Mouse (Mus musculus): ENCODE results near the gene Tmem50b. TPM values are rescaled to one million over a fixed set of nuclear protein-coding genes. Genes with fewer than 3 reads are reported as not detected.

The Tmem50b gene
- total RNA-seq, 2 experiments from 2014 or later = 33.8 to 38.3 TPM

DNA sequence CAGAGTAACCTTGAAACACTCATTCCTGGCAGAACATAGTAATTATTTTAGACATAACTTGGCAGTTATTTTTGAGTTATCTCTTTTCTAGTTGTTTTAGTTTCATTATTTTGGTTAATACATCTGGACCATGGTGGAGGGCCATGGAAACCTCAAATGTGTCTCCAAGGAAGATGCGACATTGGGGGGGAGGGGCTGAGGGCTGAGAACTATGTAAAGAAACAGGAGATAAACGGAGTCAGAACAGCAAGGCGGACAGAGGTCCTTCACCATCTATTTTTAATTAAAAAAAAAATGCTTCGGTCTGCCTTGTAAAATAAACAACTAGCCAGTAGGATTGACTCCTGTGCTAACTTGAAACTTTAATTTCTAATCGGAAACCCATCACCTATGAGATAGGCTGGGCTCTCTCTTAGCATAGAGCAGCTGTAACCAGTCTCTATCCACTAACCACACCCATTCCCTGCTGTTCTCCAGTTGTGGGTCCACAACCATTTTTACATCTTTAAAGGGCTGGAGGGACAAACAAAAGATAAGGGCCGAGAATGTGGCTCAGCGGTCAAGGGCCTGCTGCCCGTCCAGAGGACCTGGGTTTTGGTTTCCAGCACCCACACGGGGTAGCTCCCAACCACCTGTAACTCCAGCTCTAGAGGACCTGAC, 32.2 kb downstream of the Tmem50b start:
- DNase-seq = no peak

DNA sequence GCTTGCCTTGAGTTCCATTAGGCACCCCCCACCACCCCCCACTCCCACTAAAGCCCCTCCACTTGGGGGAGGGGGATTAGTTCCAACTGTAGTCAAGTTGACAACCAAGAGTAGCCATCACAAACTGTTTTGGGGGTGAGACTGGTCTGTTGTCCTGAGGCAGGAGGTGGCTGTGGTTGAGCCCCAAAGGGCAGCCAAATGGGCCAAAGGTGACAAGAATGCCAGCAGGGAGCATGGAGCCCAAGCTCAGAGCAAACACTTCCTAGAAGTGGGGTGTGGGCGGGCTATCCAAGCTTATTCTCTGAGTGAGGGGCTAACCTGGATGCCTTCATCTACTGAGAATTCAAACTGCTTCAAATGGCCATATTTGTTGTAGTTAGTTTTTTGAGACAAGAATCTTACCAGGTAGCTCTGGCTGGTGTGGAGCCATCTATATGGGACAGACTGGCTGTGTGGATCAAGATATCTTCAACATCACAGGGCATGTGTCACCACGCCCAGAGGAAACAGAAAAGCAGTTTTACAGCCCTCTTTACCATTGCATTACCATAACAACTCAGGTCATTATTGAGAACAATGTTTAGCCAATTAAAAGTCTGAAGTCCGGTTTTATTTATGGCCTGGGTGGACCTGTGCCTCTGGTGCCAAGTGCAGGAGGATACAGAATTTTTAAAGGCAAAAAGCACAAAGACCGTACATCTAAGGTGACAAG, 32.9 kb downstream of the Tmem50b start:
- DNase-seq = peak; percentile 42

DNA sequence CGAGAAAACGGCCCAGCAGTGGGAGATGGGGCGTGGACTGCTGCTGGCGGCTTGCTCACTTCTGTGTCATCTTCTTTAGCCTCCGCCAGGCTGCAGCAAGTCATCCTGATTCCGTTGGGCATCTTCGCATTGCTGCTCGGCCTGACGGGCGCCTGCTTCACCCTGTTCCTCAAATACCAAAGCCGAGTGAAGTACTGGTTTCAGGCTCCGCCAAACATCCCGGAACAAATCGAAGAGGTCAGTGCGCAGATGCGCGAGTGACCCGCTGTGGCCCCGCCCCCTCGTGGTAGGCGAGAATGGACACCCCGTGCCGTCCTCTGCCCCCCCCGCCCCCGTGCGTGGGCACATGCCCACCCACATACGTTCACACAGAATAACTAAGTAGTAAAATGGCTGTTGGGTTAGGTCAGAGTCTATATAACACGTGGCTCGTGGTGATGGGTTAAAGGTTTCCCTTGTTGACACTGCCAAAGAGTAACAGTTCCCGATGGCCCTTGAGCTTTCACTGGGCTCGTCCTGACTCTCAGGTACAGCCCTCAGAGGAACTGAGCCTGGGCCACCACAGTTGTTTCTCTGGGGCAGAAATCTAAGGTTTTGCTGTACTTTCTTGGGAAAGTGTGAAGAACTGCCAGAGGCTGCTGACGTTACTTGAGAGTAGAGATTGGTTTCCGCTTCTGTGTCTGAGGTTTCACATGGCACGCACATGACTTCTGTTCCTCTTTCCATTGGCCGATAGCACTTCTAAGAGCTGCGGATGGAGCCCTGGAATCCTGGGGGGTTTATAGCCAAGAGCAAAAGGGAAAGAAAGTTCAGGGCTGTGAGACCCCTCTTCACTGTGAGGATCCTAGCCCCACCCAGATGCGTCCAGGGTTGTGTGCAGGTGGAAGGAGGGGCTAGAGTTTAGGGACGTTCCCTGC, 35.8 kb downstream of the Tmem50b start:
- no peak for DNase-seq

DNA sequence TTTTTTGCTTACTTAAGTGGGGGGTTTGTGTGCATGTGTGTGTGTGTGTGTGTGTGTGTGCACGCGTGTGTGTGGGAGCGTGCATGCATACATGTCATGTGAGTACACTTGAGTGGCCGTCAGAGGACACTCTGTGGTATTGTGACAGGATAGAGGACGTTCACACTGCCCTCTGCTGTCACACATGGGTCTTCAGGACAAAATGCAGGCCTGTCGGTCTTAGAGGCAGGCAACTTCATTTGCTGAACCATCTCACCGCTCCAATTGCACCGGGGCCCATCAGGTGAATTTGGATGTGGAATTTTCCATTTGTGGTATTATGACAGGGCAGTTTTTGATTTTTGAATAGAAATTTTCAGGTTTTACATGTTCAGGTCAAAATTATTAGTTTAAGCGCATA, 36.5 kb downstream of the Tmem50b start:
- peak; percentile 54 for DNase-seq

DNA sequence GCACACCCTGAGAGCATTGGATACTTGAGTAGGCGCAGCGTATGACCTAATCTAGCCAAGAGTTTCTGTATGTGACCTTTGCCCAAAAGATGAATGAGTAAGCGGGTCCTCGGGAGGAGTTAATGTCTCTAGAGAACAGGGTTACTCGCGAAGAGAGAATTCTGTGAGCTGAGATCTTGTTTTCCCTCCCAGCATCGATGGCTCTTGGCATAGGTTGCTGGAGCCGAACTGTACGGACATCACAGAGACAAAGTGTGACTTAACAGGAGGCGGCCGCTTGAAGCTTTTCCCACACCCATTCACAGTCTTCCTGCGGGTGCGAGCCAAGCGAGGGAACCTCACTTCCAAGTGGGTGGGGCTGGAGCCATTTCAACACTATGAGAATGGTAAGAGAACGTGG, 39.9 kb downstream of the Tmem50b start:
- DNase-seq = peak; percentile 61

DNA sequence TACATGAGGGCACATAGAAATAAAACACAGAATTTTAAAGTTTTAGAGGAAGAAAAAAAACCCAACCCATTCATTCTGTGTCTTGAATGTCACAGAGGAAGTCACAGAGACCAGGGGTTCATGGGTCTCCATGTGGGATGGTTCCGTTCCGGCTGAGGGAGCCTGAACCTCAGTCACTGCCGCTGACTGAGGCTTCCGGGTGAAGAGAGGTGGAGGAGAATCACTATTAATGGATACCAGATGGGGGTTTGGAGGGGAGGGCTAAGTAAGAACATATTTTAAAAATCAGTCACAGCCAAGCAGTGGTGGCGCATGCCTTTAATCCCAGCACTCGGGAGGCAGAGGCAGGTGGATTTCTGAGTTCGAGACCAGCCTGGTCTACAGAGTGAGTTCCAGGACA, 40.4 kb downstream of the Tmem50b start:
- DNase-seq = no peak

DNA sequence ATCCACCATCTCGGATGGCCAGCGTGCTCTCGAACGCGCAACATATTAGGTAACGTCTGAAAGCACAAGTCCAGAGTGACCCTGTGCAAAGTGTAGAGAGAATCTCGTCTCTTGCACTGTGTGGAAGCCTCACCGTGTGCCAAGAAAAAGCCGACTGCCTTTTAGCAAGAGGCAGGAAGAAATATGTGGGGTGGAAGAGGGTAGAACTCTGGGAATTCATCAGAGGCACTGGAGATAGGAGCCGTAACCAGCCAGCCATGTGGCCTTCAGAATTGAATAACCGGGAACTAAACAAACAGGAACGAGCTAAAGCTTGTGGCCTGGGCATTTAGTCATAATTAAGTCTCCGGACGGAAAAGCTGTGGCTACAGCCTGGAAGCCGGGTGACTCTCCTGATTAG, 40.9 kb downstream of the Tmem50b start:
- DNase-seq = peak; percentile 17

DNA sequence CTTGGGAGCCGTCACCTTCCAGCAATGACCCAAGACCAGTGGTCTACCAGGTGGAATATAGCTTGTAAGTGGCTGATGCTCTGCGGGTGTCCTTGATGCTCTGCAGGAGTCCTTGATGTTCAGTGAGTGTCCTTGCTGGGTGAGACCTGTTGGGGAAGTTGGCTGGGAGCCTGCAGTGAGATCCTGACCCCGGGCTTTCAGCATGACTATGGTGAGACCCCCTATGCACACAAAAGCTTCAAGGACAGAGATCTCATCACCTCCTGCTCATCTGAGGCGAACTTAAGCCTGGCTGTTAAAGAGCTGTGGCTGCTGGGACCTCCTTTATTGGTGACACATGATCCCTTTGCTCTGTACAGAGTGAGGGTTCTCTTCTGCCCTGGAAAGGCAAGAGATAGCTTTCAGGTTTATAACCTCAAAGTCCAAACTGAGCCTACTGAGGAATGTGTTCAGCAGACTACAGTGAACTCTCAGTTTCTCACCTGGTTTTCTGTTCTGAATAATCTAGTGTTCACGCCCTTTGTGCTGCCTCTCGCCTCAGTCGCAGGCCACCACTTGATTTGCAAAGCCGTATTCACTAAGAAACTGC, 42.5 kb downstream of the Tmem50b start:
- DNase-seq = peak; percentile 22

DNA sequence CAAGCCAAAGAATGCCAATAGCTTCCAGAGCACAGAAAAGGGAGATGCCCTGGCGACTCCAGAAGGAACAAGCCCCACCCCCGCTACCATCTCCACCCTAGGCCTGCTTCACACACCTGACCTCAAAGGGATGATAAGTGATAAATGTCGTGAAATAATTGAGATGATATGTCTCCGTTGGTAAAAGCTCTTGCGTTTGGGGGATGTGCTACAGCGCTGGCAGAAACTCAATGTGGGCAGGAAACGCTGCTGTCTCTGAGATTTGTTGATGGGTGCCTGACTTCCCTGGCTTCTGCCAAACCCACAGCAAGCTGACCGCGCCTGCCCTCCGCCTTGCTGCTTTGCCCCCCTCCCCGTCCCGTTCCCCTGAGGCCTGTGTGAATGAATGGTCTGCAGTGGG, 44.0 kb downstream of the Tmem50b start:
- peak; percentile 43 for DNase-seq

DNA sequence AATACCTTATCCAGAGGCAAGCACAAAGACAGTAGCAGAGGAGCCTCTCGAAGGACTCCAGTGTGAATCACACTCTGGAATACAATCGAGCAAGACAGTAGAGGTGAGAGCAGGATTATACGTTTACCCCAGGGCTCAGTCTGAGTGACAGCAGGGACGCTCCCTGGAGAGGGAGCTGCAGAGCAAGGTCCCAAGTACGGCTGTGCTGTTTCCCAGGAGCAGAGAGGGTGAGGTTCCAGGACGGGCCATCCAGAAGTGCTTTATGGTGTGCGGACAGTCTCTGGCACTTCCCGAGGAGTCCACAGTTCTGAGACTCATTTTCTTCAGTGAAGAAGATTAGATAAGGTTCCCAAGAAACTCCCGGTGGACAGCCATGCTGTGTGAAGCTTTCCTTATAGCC, 45.5 kb downstream of the Tmem50b start:
- DNase-seq = no peak

DNA sequence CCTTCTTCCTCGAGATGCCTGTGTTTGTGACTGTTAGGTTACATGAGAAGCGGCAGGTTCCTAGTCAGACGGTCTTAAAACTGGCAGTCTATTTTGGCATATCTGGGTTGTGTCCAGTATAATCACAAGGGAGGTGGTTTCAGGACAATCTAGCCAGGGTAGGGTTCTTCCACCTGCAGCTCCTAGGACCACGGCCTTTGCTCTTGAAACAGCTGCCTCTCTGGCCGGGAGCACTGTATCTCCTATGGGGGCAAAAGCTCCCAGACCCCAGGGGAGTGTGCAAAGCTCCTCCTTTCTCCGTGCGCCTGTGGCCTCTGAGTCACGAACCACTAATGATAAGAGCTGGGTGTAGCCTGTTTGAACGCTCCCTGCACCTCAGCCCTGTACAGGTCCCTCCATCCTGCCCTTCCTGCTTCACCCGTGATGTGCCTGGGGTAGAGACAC, 46.5 kb downstream of the Tmem50b start:
- DNase-seq = peak; percentile 14

DNA sequence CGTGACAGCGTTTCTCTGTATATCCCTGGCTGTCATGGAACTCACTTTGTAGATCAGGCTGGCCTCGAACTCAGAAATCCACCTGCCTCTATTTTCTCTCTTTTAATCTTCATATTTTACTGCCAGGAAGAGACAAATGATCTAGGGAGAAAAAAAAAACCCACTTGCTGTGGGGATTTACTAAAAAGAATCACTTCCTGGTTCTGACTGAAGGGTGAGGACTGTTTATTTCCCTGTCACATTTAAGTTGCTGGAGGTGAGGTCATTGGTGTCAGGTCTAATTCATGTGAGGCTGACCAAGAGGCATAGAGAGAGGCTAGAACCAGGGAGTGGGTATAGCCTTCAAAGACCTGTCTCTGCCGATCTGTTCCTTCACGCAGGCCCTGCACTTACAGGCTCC, 48.0 kb downstream of the Tmem50b start:
- no peak for DNase-seq

DNA sequence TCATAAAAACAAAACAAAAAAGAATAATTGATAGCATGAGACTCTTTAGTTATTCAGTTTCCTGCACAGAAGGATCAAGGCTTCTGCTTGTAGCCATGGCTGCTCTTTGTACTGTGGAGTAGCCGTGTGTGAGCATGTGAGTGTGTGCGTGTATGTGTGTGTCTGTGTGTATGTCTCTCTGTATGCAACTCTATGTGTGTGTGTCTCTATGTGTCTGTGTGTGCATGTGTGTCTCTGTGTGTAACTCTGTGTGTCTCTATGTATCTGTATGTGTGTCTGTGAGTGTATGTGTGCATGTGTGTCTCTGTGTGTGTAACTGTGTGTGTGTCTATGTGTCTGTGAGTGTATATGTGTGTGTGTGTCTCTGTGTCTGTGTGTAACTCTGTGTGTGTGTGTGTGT, 48.6 kb downstream of the Tmem50b start:
- DNase-seq = no peak

DNA sequence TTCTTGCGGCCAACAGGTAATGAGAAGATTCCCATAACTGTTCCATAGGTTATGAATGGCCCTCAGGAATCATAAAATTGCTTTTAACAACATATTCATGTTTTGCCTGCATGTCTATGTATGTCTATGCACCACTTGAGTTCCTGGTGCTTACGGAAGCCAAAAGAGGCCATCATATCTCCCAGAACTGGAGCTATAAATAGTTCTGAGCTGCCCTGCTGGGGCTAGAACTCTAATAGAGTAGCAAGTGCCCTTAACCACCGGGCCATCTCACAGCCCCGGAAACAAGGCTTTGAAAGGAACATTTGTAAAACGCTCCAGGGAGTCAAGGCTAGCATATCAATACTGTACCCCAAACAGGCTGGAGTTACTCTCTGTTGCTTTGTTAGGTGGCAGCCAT, 49.0 kb downstream of the Tmem50b start:
- no peak for DNase-seq

DNA sequence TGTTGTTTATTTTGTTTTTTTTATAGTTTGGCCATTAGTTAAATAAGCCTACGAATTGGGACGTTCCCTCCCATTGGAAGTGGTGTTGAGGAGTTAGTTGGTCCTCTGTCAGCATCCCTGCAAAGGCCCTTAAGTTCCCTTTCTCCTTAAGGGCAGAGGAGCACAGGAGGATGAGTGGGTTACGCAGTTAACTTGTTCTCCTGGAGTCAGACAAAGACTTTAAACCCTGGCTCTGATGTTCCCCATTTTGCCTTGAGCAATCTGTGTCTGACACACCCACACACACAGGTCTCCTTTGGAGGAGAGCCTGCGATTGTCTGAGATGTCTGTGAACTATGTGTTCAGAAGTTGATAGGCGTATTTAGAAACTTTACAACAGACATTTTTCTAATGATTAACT, 49.6 kb downstream of the Tmem50b start:
- DNase-seq = no peak

DNA sequence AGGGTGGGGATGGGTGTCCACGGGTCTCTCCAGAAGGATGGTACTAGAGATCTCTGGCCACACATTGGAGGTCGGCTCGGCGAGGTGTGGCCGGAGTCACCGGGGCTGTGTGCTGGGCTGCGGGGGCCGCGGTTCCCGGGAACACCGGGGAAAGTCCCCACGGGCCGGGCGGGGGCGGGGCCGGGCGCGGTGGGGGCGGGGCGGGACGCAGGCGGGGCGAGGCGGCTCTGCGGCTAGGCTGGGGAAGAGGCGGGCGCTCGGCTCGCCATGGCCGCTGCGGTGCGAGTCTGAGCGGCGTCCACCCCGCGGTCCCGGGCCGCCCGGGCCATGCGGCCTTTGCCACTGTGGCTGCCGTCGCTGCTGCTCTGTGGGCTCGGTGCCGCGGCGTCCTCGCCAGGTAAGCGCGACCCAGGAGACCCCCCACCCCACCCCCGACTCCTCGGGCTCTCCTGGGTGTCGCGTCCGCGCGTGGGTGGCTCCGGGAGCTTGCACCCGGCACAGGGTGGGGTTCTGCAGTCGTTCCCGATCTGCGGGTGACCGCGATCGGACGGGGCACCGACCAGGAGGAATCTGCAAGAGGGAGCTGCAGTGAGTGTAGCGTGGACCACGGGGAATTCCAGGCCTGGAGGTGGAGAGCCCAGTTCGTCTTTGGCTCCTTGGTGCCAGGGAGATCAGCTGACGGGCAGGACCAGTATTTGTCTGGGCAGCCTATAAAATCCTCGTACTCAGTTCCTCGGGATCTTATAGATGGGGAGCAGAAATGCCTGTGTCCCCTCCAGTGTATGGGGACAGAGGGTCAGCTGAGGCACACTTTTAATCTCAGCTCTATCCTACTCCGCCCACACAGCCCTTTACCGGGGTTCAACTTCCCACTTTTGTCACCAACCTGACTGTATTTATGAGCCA, 50.5 kb downstream of the Tmem50b start, which contains the start of gene Ifngr2:
TSS of gene Ifngr2 (plus strand) at position 237 of the 906 bp plus-strand sequence.
- peak; percentile 90 for DNase-seq

DNA sequence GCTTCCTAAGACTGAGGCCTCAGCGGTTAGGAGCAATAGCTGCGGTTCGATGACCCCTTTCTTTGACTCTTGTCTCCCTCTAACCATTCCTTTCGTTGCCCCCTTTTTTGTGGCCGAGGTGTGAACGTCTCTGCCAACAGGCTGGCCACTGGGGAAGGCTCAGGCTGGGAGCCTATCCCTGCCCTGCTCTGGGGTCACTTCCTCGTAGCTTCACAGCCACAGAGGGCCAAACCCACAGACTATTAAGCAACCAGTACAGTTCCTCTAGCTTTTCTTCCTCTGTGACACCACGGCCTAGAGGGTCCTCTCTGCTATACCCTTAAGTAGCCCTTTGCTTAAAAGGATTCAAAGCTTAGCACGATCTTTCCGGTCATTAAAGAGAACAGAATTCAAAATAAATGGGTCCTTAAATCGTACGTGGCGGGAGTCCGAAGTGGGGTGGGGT, 51.2 kb downstream of the Tmem50b start:
- DNase-seq = peak; percentile 40

DNA sequence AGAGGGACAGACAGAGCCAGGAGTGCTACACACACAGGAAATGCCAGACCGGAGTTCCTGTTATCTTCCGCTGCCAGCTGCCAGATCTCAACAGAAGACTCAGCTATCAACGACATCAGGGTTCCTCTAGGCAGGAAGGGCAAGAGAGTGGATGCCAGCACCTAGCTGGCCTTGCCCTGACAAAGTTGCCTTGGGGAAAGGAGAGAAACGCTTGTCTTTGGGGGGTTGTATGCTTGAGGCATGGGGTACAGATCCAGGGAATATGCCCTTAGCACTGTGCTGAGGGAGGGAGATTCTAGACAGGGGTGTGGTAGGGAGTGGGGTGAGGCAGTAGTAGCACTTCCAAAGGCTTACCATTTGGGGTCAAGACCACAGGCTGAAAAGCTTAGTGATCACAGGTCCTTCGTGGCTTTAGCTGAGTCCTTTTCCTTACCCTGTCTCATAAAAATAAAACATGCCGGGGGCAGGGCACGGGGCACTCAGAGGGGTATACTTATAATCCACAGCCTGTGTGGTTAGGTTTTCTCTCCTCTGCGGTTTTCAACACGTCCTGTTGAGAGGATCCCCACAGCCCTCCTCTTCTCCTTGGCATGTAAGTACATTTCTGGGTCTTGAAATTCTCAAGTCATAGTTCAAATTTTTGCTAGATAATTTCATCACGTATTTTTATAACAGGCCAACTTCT, 51.9 kb downstream of the Tmem50b start:
- peak; percentile 24 for DNase-seq

DNA sequence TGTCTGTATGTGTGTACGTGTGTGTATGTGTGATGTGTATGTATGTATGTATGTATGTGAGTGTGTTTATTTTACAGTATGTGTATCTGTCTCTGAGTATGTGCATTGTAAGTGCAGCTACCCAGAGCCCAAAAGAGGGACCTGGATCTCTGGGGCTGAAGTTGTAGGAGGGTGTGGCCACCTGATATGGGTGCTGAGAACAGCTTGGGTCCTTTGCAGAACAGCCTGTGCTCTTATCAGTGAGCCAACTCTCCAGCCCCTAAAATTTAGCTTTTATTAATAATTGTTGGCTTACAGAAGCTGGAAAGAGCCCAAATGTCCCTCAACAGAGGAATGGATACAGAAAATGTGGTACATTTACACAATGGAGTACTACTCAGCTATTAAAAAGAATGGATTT, 54.0 kb downstream of the Tmem50b start:
- no peak for DNase-seq

DNA sequence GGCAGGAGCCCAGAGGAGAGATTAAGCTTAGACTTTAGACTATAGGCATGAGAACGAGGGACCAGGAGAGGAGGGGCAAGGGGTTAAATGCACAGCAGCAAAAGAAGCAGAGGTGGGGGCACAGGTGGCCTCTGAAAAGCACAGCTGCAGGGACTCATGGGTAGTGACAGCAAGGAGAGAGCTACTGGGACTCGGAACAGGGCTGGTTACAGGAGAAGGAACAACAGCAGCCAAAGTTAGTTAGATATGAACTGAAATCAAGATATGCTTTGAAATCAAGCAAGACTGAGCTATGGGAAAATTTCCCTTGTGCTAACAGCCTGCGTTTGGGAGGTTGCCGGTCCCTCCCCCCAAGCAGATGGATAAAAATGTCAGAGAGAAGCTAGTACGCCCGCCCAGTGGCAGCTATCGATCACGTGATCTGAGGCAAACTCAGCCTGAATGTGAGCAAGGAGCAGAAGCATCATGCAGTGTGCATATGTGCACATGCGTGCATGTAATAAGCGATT, 56.0 kb downstream of the Tmem50b start:
- DNase-seq = no peak

Data from adrenal gland, postnatal 10 days (tissue).